Mouse (Mus musculus) hindbrain, embryonic 13.5 days (tissue): ENCODE measurements around the gene Arhgef7. TPM values are rescaled to one million over a fixed set of nuclear protein-coding genes. Genes with fewer than 3 reads are reported as not detected.
A peak's percentile ranks its signal among the peaks of the same experiment; 100 is the strongest.

ENCODE experiments used
- ATAC-seq: fragments of 200-750 bp; cut with Nextera tagmentation; 2 replicates; pipeline ENCODE4 v1.8.0; 2017; ENCODE audit warnings: moderate TSS enrichment; ENCODE audit not compliant: low FRiP score
- H3K27ac ChIP-seq: fragments of 300-500 bp; sonication (generic); 2 replicates; pipeline ENCODE4 v1.5.1; 2015; ENCODE audit warnings: inconsistent platforms, mild to moderate bottlenecking, moderate library complexity
- H3K27me3 ChIP-seq: fragments of 300-500 bp; sonication (generic); 2 replicates; pipeline ENCODE4 v1.6.1; 2015; ENCODE audit warnings: mild to moderate bottlenecking, inconsistent platforms
- H3K36me3 ChIP-seq: fragments of 300-500 bp; sonication (generic); 2 replicates; pipeline ENCODE4 v1.6.1; 2015; ENCODE audit warnings: mild to moderate bottlenecking, inconsistent platforms
- H3K4me1 ChIP-seq: fragments of 300-500 bp; sonication (generic); replicated peaks from 2 replicates; pipeline ENCODE4 v1.6.1; 2015; ENCODE audit warnings: inconsistent platforms
- H3K4me2 ChIP-seq: fragments of 300-500 bp; sonication (generic); 2 replicates; pipeline ENCODE4 v1.6.1; 2015; ENCODE audit warnings: inconsistent platforms, mild to moderate bottlenecking, moderate library complexity
- H3K4me3 ChIP-seq: fragments of 300-500 bp; sonication (generic); 2 replicates; pipeline ENCODE4 v1.5.1; 2015; ENCODE audit warnings: mild to moderate bottlenecking, inconsistent platforms
- H3K9ac ChIP-seq: fragments of 300-500 bp; sonication (generic); 2 replicates; pipeline ENCODE4 v1.6.1; 2015; ENCODE audit warnings: mild to moderate bottlenecking, inconsistent platforms
- H3K9me3 ChIP-seq: fragments of 300-500 bp; sonication (generic); 2 replicates; pipeline ENCODE4 v1.6.1; 2016; ENCODE audit warnings: inconsistent platforms
- WGBS: fragments of 180-500 bp; shearing (Covaris S2); methylation state at CpG from one replicate; pipeline ENCODE4 v1.1.7; 2015; 5-methylcytosine and 5-hydroxymethylcytosine counted together
- polyA plus RNA-seq: library from polyadenylated mRNA; unstranded; fragments of >200 nt; fragmentation: Nextera tagmentation; extraction: Ambion mirVana; gene quantifications from 2 replicates; pipeline ENCODE4 v1.2.1, GENCODE M21; 2015

The Arhgef7 gene
- polyA plus RNA-seq, 1 experiment from 2014 or later = 62.5 TPM

DNA sequence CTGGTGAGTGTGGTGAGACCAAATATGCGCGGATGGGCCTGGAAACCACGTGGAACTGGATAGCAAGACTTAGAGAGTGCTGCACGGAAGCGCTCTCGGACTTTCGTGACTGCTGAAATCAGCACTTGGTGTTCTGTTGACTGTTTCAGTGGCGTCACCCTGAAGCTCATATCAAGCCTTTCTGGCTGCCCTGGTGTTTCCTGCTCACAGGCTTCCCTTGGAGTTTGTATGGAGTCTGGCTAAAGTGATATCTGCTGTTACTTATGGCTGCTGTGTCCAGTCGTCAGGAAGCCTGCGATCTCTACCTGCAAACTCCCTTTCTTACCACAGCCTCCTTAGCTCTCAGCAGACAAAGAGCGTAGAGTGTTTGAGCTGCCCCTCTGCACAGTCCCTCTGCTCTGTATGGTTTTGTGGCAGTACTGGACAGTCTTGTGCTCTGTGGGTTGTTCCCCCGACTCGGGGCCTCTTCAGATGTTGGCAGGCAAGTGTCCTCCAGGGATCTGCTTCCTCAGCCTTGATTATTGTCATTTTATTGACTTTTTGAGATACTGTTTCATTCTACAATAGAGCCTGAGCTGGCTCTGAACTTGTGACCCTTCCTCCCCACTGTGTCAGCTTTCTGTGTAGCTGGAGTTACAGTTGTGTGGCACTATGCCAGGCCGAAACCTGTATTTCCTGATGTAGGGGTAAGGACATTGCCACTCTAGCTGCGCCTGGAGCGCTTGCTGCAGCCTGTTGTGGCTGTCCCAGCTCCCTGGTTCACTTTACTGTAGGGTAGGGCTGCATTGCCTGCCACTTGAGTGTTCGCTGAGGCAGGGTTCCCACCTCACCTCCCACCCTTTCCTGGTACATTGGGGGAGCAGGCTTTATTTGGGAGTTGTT lies 46.9 kb downstream of the Arhgef7 start:
- 78% methylated on average over 17 of the region's 17 CpGs for WGBS
- no peak overlapping the region for H3K4me3 ChIP-seq
- peaks cover 96% of the 10 kb centered on the region for H3K4me1 ChIP-seq

DNA sequence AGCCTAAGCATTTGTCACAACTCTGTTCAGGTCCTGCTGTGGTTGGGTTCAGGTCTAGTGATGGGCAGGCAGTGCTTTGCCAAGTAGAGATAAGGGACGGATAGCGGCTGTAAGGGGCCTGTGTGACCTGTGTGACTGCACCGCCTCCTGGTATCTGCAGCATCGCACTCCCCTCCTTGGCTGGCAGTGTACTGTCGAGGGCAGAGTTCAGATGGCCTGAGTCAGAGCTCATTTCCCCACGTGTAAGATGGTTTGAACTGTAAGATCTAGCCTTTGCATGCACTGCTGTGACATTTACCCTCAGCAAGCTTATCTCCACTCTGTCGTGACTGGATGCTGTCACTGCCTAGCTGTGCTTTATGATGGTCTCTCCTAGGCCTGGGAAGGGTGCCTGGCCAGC lies 48.4 kb downstream of the Arhgef7 start:
- Histone ChIP-seq H3K27ac (no peak overlapping the region), H3K36me3 (peaks cover 3% of the 10 kb centered on the region; the same call in 1 of the 2 replicates), H3K27me3 (no peaks in the 10 kb centered on the region), H3K4me3 (no peak overlapping the region), H3K4me1 (peaks cover 94% of the 10 kb centered on the region), H3K4me2 (no peak overlapping the region), H3K9me3 (no peaks in the 10 kb centered on the region), H3K9ac (no peak overlapping the region)
- WGBS = 80% methylated on average over 7 of the region's 7 CpGs
- ATAC-seq = no peak

More for the DNA sequence above, 46.9 kb downstream of the Arhgef7 start:
- peak overlapping the region; percentile 60 for H3K27ac ChIP-seq
- no peaks in the 10 kb centered on the region for H3K36me3 ChIP-seq
- no peak overlapping the region for H3K4me2 ChIP-seq
- H3K9me3 ChIP-seq = no peaks in the 10 kb centered on the region
- peak overlapping the region; percentile 19; the same call in 1 of the 2 replicates for H3K9ac ChIP-seq
- no peak for ATAC-seq
- no peaks in the 10 kb centered on the region for H3K27me3 ChIP-seq

DNA sequence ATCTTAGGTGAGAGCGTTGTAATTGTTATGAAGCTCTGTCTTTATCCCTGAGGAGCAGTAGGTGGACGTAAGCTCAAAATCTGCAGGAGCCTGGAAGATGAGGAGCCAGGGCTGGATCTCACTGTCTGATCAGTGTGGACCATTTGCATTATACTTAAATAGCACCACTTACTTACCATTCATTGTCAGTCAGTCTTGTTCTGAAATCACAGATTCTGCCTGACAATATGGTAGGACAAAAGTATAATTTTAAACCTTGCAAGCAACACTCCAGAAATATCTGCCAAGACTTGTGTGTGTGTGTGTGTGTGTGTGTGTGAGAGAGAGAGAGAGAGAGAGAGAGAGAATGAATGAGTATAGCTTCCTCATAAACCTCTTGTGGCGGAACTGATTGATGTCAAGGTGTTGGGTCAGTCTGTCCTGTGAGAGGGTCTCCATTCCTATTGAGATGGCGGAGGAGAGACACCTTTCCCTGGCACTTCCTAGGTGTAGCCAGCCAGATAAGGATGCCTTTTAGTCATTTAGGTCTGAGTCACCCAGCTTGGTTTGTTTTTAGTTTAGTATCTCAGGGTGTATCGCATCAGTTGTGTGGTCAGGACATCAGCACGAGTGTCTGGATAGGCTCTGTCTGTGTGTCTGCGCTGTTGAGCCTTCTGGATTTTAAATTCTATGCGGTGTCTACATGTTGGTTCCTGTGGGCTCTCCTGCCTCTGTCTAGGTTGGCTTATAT lies 49.1 kb downstream of the Arhgef7 start:
- no peak overlapping the region for H3K4me3 ChIP-seq
- no peak overlapping the region for H3K27ac ChIP-seq
- WGBS = 92% methylated on average over 8 of the region's 8 CpGs
- H3K4me1 ChIP-seq = peaks cover 86% of the 10 kb centered on the region
- H3K27me3 ChIP-seq = no peaks in the 10 kb centered on the region
- no peak for ATAC-seq
- no peak overlapping the region for H3K4me2 ChIP-seq
- peaks cover 8% of the 10 kb centered on the region for H3K36me3 ChIP-seq
- no peak overlapping the region for H3K9ac ChIP-seq
- H3K9me3 ChIP-seq = no peaks in the 10 kb centered on the region

DNA sequence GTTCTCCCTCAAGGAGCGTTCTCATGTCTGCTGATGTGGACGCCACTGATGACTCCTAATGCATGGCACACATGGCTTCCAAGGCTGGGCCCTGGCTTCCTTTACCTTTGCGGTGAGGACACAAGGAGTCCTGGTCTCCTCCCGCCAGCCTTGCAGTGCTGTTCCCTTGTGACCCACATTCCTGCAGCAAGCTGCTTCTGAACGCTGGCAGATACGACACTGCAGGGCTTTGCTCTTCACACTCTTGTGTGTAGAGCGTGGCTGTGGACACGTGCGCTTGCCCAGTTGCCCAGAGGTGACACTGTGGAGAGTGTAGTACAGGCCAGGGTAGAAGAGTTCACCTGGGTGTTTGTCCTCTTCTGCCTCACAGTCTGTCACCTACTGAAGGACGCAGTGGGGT lies 49.7 kb downstream of the Arhgef7 start:
- WGBS = 73% methylated on average over 10 of the region's 10 CpGs
- Histone ChIP-seq H3K9ac (no peak overlapping the region), H3K4me3 (no peak overlapping the region), H3K27me3 (no peaks in the 10 kb centered on the region), H3K36me3 (peaks cover 13% of the 10 kb centered on the region), H3K27ac (peak overlapping the region; percentile 70), H3K4me2 (no peak overlapping the region), H3K4me1 (peaks cover 80% of the 10 kb centered on the region), H3K9me3 (no peaks in the 10 kb centered on the region)
- ATAC-seq = no peak; the same call in 1 of the 2 replicates

DNA sequence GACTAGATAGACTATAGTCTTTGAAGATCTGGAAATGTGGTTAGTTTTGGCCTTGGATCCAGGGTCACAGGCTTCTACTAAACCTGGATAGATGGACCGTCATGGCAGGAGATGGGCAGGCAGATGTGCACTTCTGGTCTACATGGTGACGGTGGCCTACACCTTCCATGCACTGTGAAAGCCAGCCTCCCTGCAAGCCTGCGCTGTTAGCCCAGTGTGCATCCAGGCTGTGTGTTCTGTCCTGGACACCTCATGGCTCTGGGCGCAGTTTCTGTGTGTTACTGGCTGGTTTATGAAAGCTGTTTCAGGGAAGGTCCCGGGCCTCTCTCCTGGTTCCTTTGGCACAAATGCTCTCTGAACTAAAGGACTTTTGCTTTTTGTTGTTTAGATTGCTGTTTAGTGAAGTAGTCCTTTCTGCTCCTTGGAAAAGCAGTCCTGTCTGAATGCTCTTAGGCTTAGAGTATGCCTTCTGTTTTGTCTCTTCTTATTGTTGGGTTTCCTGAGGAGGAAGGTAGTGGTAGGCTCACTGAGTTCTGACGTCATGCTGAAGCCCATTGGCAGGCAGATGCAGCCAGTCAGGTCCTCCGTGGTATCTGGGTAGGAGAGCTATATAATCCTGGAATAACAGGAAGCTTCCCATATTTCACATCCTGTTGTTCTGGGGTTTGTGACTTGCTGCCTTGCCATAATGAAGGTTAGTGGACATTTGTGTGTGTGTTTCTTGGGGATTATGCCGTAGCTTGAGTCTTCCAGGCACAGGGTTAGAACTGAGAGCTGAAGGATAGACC lies 51.3 kb downstream of the Arhgef7 start:
- WGBS = 91% methylated on average over 8 of the region's 8 CpGs

DNA sequence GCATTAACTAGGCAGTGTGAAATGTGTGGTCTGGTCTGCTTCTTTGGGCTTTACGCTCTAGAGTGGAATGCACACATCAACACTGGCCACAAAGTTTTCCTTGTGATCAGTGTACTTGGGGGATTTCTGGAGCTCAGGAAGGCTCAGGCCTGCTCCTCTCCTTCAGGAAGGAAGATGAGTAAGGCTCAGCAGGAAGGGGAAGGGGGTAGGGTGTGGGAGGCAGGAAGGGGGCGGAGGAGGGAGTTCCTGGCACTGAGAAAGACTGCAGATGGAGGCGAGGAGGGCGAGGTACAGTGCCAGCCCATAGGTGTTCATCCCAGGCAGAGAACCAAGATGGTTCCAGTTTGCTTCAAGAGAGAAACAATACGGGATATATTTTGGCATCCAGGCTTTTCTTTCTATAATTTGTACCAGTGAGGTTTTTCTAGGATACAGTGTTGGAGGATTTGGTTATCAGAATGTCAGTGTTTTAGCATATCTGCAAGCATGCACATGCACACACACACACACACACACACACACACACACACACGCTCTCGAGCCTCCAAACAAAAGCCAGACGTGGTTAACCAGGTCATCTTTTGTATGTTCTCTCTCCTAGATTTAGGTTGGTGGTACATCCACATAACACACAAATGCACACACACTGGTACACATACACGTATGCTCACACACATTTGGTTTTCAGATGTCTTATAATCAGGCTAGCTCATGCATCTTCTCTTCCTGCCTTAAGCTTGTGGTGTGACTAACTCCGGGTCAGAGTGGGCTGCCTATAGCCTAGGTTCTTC lies 52.5 kb downstream of the Arhgef7 start:
- H3K9me3 ChIP-seq = no peaks in the 10 kb centered on the region
- no peak overlapping the region for H3K9ac ChIP-seq
- peak overlapping the region; percentile 23 for H3K4me2 ChIP-seq
- 0 out of 2 replicates have a peak overlapping the region, but pooled peaks have one; percentile 1 for H3K4me3 ChIP-seq
- WGBS = 81% methylated on average over 10 of the region's 10 CpGs
- H3K27ac ChIP-seq = peak overlapping the region; percentile 41; the same call in 1 of the 2 replicates
- peaks cover 52% of the 10 kb centered on the region for H3K4me1 ChIP-seq
- no peaks in the 10 kb centered on the region for H3K27me3 ChIP-seq
- peaks cover 29% of the 10 kb centered on the region for H3K36me3 ChIP-seq
- no peak for ATAC-seq

More for the DNA sequence above, 51.3 kb downstream of the Arhgef7 start:
- no peaks in the 10 kb centered on the region for H3K27me3 ChIP-seq
- ATAC-seq = no peak
- no peak overlapping the region for H3K4me2 ChIP-seq
- H3K4me3 ChIP-seq = 0 out of 2 replicates have a peak overlapping the region, but pooled peaks have one; percentile 1
- H3K9me3 ChIP-seq = no peaks in the 10 kb centered on the region
- no peak overlapping the region for H3K9ac ChIP-seq
- peaks cover 25% of the 10 kb centered on the region for H3K36me3 ChIP-seq
- H3K27ac ChIP-seq = peak overlapping the region; percentile 41
- peaks cover 64% of the 10 kb centered on the region for H3K4me1 ChIP-seq

DNA sequence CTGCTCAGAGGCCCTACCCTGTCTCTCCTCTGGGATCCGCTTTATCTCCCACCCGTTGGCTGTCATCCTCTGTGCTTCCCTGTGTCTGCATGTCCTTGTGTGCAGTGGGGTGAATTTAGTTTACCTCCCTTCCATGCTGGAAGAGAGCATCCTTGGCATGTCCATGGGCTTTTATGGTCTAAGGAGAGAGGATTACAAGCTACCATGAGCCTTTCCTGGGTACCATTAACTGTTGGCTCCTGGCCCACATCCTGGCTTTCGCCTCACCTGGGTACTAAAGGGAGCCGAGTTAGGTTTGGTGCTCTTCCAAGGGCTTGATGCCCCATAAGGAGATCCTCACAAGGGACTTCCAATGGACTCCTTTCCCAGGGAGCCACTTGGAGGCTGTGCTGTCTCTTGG lies 53.1 kb downstream of the Arhgef7 start:
- ATAC-seq = no peak
- Histone ChIP-seq H3K4me2 (peak overlapping the region; percentile 23), H3K27me3 (no peaks in the 10 kb centered on the region), H3K9me3 (no peaks in the 10 kb centered on the region), H3K4me1 (peaks cover 46% of the 10 kb centered on the region), H3K27ac (no peak overlapping the region; the same call in 1 of the 2 replicates), H3K36me3 (peaks cover 35% of the 10 kb centered on the region), H3K4me3 (no peak overlapping the region), H3K9ac (no peak overlapping the region)
- WGBS = 94% methylated on average over 4 of the region's 4 CpGs

DNA sequence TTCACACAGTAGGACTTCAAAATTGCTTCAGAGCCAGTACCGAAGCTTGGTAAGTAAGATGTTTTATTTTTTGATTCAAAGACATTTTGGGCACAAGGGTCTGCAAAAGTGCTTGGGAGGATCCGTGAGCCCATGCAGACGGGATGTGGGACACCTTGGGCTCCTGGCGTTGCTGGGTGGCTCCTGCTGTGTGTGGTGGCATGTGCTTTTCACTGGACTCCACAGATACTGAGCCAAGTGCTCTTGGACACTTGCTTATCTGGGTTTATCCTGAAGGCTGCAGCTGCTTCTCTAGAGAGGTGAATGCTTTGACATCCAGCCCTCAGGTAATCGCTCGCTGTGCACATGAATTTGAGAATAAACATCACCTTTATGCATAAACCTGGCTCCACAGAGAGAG lies 55.1 kb downstream of the Arhgef7 start:
- no peak overlapping the region for H3K27ac ChIP-seq
- no peak overlapping the region for H3K9ac ChIP-seq

DNA sequence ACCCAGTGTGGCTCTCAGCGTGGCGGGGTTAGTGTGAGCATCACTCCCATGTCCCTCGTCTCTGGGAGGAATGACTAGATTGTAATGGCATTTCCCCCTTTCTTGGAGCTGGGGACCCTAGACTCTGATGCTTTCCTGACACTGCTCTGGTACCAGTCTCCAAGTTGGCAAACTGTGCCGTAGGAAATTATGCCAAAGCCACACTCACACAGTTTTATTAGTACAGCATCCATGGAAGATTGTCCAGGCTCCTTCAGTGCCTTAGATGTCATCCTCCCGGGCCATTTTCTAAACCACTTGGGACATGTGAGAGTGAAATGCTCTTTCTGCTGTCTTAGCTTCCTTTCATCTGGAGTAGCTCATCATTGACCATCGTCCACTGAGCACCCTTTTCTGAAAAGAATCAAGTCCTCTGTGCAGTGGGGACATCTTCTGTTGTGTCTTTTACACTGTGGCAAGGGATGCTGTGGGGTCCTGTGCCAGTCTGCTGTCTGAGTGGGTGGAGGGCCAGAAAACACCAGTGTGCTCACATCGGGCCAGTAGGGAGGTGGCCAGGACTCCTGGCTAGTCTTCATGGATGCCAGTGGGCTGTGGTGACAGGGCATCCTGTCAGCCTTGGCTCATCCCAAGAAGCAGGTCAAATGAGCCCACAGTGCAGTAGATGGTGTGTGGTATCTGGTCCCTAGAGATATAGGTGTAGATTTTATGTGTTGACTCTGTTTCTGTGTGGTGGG lies 56.5 kb downstream of the Arhgef7 start:
- no peak overlapping the region for H3K4me2 ChIP-seq
- H3K27me3 ChIP-seq = no peaks in the 10 kb centered on the region
- H3K9me3 ChIP-seq = no peaks in the 10 kb centered on the region
- H3K36me3 ChIP-seq = peaks cover 45% of the 10 kb centered on the region
- no peak overlapping the region for H3K27ac ChIP-seq
- H3K4me3 ChIP-seq = no peak overlapping the region
- H3K9ac ChIP-seq = no peak overlapping the region
- H3K4me1 ChIP-seq = peaks cover 14% of the 10 kb centered on the region
- ATAC-seq = no peak
- 90% methylated on average over 7 of the region's 7 CpGs for WGBS

More for the DNA sequence above, 55.1 kb downstream of the Arhgef7 start:
- no peak for ATAC-seq
- peaks cover 45% of the 10 kb centered on the region for H3K36me3 ChIP-seq
- no peak overlapping the region for H3K4me2 ChIP-seq
- H3K27me3 ChIP-seq = no peaks in the 10 kb centered on the region
- no peak overlapping the region for H3K4me3 ChIP-seq
- H3K4me1 ChIP-seq = peaks cover 28% of the 10 kb centered on the region
- H3K9me3 ChIP-seq = no peaks in the 10 kb centered on the region
- WGBS = 92% methylated on average over 6 of the region's 6 CpGs

DNA sequence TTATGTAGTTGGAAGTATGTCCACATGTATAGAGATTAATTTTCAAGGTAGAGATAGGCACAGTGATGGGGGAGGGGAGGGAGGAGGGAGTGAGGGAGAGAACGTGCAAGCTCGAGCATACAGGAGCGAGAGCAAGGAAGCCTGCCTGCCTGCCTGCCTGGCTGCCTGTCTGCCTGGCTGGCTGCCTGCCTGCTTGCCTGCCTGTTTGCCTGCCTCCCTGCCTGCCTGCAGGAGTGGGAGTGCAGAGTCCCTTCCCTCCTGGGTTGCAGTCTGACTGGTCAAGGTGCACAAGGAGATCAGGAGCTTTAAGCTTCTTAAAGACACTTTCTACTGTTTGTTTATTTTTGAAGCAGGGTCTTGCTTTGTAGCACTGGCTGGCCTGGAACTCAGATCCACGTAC lies 57.6 kb downstream of the Arhgef7 start:
- Histone ChIP-seq H3K9me3 (no peaks in the 10 kb centered on the region), H3K4me2 (no peak overlapping the region), H3K27me3 (no peaks in the 10 kb centered on the region), H3K9ac (no peak overlapping the region), H3K4me3 (no peak overlapping the region), H3K27ac (no peak overlapping the region), H3K4me1 (peaks cover 4% of the 10 kb centered on the region), H3K36me3 (peaks cover 45% of the 10 kb centered on the region)
- no peak for ATAC-seq
- WGBS = 57% methylated on average over 4 of the region's 4 CpGs

DNA sequence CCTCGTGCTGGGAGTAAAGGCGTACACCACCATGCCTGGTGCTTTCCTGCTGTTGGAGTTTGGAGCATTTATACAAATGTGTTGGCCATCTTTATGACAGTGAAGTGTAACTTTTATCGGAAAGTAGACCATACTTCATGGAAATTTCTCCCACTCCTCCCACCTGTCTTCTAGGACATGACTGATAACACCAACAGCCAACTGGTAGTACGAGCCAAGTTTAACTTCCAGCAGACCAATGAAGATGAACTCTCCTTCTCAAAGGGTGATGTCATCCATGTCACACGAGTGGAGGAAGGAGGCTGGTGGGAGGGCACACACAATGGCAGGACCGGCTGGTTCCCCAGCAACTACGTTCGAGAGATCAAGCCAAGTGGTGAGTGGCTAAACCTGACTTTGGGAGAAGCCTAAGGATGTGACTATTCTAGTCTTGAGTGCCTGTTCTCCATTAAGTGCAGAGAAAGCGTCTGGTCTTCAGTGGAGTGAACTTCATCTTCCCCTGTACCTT lies 58.1 kb downstream of the Arhgef7 start:
- Histone ChIP-seq H3K4me1 (peaks cover 1% of the 10 kb centered on the region), H3K9ac (no peak overlapping the region), H3K27me3 (no peaks in the 10 kb centered on the region), H3K9me3 (no peaks in the 10 kb centered on the region), H3K27ac (no peak overlapping the region), H3K4me3 (no peak overlapping the region), H3K36me3 (peaks cover 45% of the 10 kb centered on the region), H3K4me2 (no peak overlapping the region)
- no peak for ATAC-seq
- 84% methylated on average over 9 of the region's 9 CpGs for WGBS
